Mouse (Mus musculus): ENCODE results near the gene Nmnat3. TPM values are rescaled to one million over a fixed set of nuclear protein-coding genes. Genes with fewer than 3 reads are reported as not detected.
A peak's percentile ranks its signal among the peaks of the same experiment; 100 is the strongest.

The Nmnat3 gene
- polyA plus RNA-seq, 1 experiment from 2014 or later = 2.1 TPM

- no peak overlapping the region for H3K27ac ChIP-seq
- peak; percentile 58; the same call in 1 of the 2 replicates for ATAC-seq (ENCODE audit: low FRiP score, low read depth)
- H3K36me3 ChIP-seq = no peaks in the 10 kb centered on the region
- H3K4me1 ChIP-seq = peaks cover 13% of the 10 kb centered on the region
- H3K27me3 ChIP-seq (replicated peaks) = no peaks in the 10 kb centered on the region
- H3K4me3 ChIP-seq = no peak overlapping the region
- no peaks in the 10 kb centered on the region for H3K9me3 ChIP-seq
- WGBS = 31% methylated on average over 5 of the region's 5 CpGs
- H3K4me2 ChIP-seq (replicated peaks) = 0 out of 2 replicates have a peak overlapping the region, but pooled peaks have one; percentile 10
- H3K9ac ChIP-seq = no peak overlapping the region
These were observed 88.3 kb downstream of the Nmnat3 start for GRCm38 (mm10) chr9:98375329-98376170.

GRCm38 (mm10) chr9:98379736-98380135 lies 92.5 kb downstream of the Nmnat3 start:
- no peaks in the 10 kb centered on the region for H3K27me3 ChIP-seq (replicated peaks)
- no peak for ATAC-seq (ENCODE audit: low FRiP score, low read depth)
- H3K4me2 ChIP-seq (replicated peaks) = no peak overlapping the region
- no peak overlapping the region for H3K4me3 ChIP-seq
- H3K36me3 ChIP-seq = no peaks in the 10 kb centered on the region
- WGBS = 77% methylated on average over 4 of the region's 4 CpGs
- H3K9ac ChIP-seq = no peak overlapping the region
- H3K27ac ChIP-seq = no peak overlapping the region
- no peaks in the 10 kb centered on the region for H3K9me3 ChIP-seq
- peaks cover 11% of the 10 kb centered on the region for H3K4me1 ChIP-seq

- no peak overlapping the region for H3K9ac ChIP-seq
- H3K4me1 ChIP-seq = peaks cover 6% of the 10 kb centered on the region
- no peak overlapping the region for H3K27ac ChIP-seq
- no peak for ATAC-seq (ENCODE audit: low FRiP score, low read depth)
- no peaks in the 10 kb centered on the region for H3K36me3 ChIP-seq
- WGBS = 95% methylated on average over 9 of the region's 9 CpGs
- H3K4me2 ChIP-seq (replicated peaks) = no peak overlapping the region
- no peaks in the 10 kb centered on the region for H3K27me3 ChIP-seq (replicated peaks)
- H3K4me3 ChIP-seq = no peak overlapping the region
- no peaks in the 10 kb centered on the region for H3K9me3 ChIP-seq
These were observed 93.4 kb downstream of the Nmnat3 start for GRCm38 (mm10) chr9:98380593-98380992.

GRCm38 (mm10) chr9:98387741-98388632 lies 100.8 kb downstream of the Nmnat3 start:
- ATAC-seq (ENCODE audit: low FRiP score, low read depth) = no peak
- Histone ChIP-seq H3K36me3 (no peaks in the 10 kb centered on the region), H3K27me3 (replicated peaks) (no peaks in the 10 kb centered on the region), H3K4me1 (no peaks in the 10 kb centered on the region), H3K9ac (no peak overlapping the region), H3K9me3 (no peaks in the 10 kb centered on the region), H3K4me3 (no peak overlapping the region), H3K27ac (no peak overlapping the region), H3K4me2 (replicated peaks) (no peak overlapping the region)
- WGBS = 75% methylated on average over 10 of the region's 10 CpGs

GRCm38 (mm10) chr9:98388633-98388965 lies 101.4 kb downstream of the Nmnat3 start:
- Histone ChIP-seq H3K27me3 (replicated peaks) (no peaks in the 10 kb centered on the region), H3K36me3 (no peaks in the 10 kb centered on the region), H3K4me2 (replicated peaks) (no peak overlapping the region), H3K9ac (no peak overlapping the region), H3K4me1 (no peaks in the 10 kb centered on the region), H3K4me3 (no peak overlapping the region), H3K9me3 (no peaks in the 10 kb centered on the region), H3K27ac (no peak overlapping the region)
- ATAC-seq (ENCODE audit: low FRiP score, low read depth) = no peak
- 84% methylated on average over 5 of the region's 5 CpGs for WGBS

GRCm38 (mm10) chr9:98393496-98393895 lies 106.3 kb downstream of the Nmnat3 start:
- Histone ChIP-seq H3K4me1 (no peaks in the 10 kb centered on the region), H3K4me2 (replicated peaks) (no peak overlapping the region), H3K4me3 (no peak overlapping the region), H3K36me3 (no peaks in the 10 kb centered on the region), H3K9ac (no peak overlapping the region), H3K27ac (no peak overlapping the region), H3K9me3 (no peaks in the 10 kb centered on the region), H3K27me3 (replicated peaks) (no peaks in the 10 kb centered on the region)
- 80% methylated on average over 4 of the region's 4 CpGs for WGBS
- no peak for ATAC-seq (ENCODE audit: low FRiP score, low read depth)

- 87% methylated on average over 6 of the region's 6 CpGs for WGBS
- Histone ChIP-seq H3K4me3 (no peak overlapping the region), H3K9me3 (no peaks in the 10 kb centered on the region), H3K27me3 (replicated peaks) (no peaks in the 10 kb centered on the region), H3K27ac (no peak overlapping the region), H3K4me2 (replicated peaks) (no peak overlapping the region), H3K4me1 (no peaks in the 10 kb centered on the region), H3K9ac (no peak overlapping the region), H3K36me3 (no peaks in the 10 kb centered on the region)
- no peak for ATAC-seq (ENCODE audit: low FRiP score, low read depth)
These were observed 110.0 kb downstream of the Nmnat3 start for GRCm38 (mm10) chr9:98397211-98397610.

- Histone ChIP-seq H3K4me2 (replicated peaks) (no peak overlapping the region), H3K4me1 (no peaks in the 10 kb centered on the region), H3K36me3 (no peaks in the 10 kb centered on the region), H3K27me3 (replicated peaks) (no peaks in the 10 kb centered on the region), H3K9ac (no peak overlapping the region), H3K9me3 (no peaks in the 10 kb centered on the region), H3K4me3 (no peak overlapping the region), H3K27ac (no peak overlapping the region)
- no peak for ATAC-seq (ENCODE audit: low FRiP score, low read depth)
- WGBS = 84% methylated on average over 3 of the region's 3 CpGs
These were observed 110.6 kb downstream of the Nmnat3 start for GRCm38 (mm10) chr9:98397866-98398265.

GRCm38 (mm10) chr9:98400185-98400894 lies 113.1 kb downstream of the Nmnat3 start:
- no peak overlapping the region for H3K9ac ChIP-seq
- no peaks in the 10 kb centered on the region for H3K9me3 ChIP-seq
- H3K36me3 ChIP-seq = no peaks in the 10 kb centered on the region
- no peaks in the 10 kb centered on the region for H3K4me1 ChIP-seq
- no peak for ATAC-seq (ENCODE audit: low FRiP score, low read depth)
- H3K4me3 ChIP-seq = no peak overlapping the region
- 79% methylated on average over 13 of the region's 13 CpGs for WGBS
- no peak overlapping the region for H3K27ac ChIP-seq
- no peak overlapping the region for H3K4me2 ChIP-seq (replicated peaks)
- H3K27me3 ChIP-seq (replicated peaks) = no peaks in the 10 kb centered on the region

GRCm38 (mm10) chr9:98401611-98402010 lies 114.4 kb downstream of the Nmnat3 start:
- H3K4me1 ChIP-seq = no peaks in the 10 kb centered on the region
- ATAC-seq (ENCODE audit: low FRiP score, low read depth) = no peak
- no peaks in the 10 kb centered on the region for H3K9me3 ChIP-seq
- H3K4me2 ChIP-seq (replicated peaks) = no peak overlapping the region
- 85% methylated on average over 5 of the region's 5 CpGs for WGBS
- H3K27ac ChIP-seq = no peak overlapping the region
- H3K36me3 ChIP-seq = no peaks in the 10 kb centered on the region
- no peak overlapping the region for H3K4me3 ChIP-seq
- H3K9ac ChIP-seq = no peak overlapping the region
- H3K27me3 ChIP-seq (replicated peaks) = no peaks in the 10 kb centered on the region

- H3K27ac ChIP-seq = no peak overlapping the region
- ATAC-seq (ENCODE audit: low FRiP score, low read depth) = no peak
- no peak overlapping the region for H3K9ac ChIP-seq
- WGBS = 81% methylated on average over 12 of the region's 12 CpGs
- no peaks in the 10 kb centered on the region for H3K27me3 ChIP-seq (replicated peaks)
- H3K36me3 ChIP-seq = no peaks in the 10 kb centered on the region
- H3K4me3 ChIP-seq = no peak overlapping the region
- no peak overlapping the region for H3K4me2 ChIP-seq (replicated peaks)
- no peaks in the 10 kb centered on the region for H3K9me3 ChIP-seq
- H3K4me1 ChIP-seq = no peaks in the 10 kb centered on the region
These were observed 120.5 kb downstream of the Nmnat3 start for GRCm38 (mm10) chr9:98407771-98408170.

GRCm38 (mm10) chr9:98409137-98409536 lies 121.9 kb downstream of the Nmnat3 start:
- no peaks in the 10 kb centered on the region for H3K4me1 ChIP-seq
- H3K4me3 ChIP-seq = no peak overlapping the region
- no peaks in the 10 kb centered on the region for H3K27me3 ChIP-seq (replicated peaks)
- H3K4me2 ChIP-seq (replicated peaks) = no peak overlapping the region
- 28% methylated on average over 3 of the region's 3 CpGs for WGBS
- ATAC-seq (ENCODE audit: low FRiP score, low read depth) = no peak
- H3K36me3 ChIP-seq = no peaks in the 10 kb centered on the region
- no peak overlapping the region for H3K27ac ChIP-seq
- no peak overlapping the region for H3K9ac ChIP-seq
- H3K9me3 ChIP-seq = no peaks in the 10 kb centered on the region
